Mouse (Mus musculus) liver, embryonic 11.5 days (tissue): Measurements from ENCODE around the gene Mcm2. TPM values are rescaled to one million over a fixed set of nuclear protein-coding genes. Genes with fewer than 3 reads are reported as not detected.

Experiments used
- ATAC-seq: fragments of 200-750 bp; cut with Nextera tagmentation; replicated peaks from 2 replicates; pipeline ENCODE4 v1.8.0; 2017; ENCODE audit warnings: moderate number of reproducible peaks, mild to moderate bottlenecking, moderate TSS enrichment, moderate library complexity; ENCODE audit not compliant: low FRiP score
- DNase-seq: peaks from one replicate; pipeline ENCODE4 v3.0.0-alpha.2; 2017; ENCODE audit warnings: low spot score
- H3K27ac ChIP-seq: fragments of 300-500 bp; sonication (generic); 2 replicates; pipeline ENCODE4 v1.5.1; 2014; ENCODE audit warnings: mild to moderate bottlenecking, low read depth, low read length, control low read depth
- H3K27me3 ChIP-seq: fragments of 300-500 bp; sonication (generic); replicated peaks from 2 replicates; pipeline ENCODE4 v1.6.1; 2014; ENCODE audit warnings: low read length, mixed read lengths; ENCODE audit not compliant: control insufficient read depth, insufficient read depth
- H3K36me3 ChIP-seq: fragments of 300-500 bp; sonication (generic); 2 replicates; pipeline ENCODE4 v1.6.1; 2014; ENCODE audit warnings: mild to moderate bottlenecking, low read length, moderate library complexity, mixed read lengths; ENCODE audit not compliant: control insufficient read depth, insufficient read depth
- H3K4me1 ChIP-seq: fragments of 300-500 bp; sonication (generic); replicated peaks from 2 replicates; pipeline ENCODE4 v1.6.1; 2014; ENCODE audit warnings: low read length, mixed read lengths; ENCODE audit not compliant: control insufficient read depth, insufficient read depth
- H3K4me2 ChIP-seq: fragments of 300-500 bp; sonication (generic); 2 replicates; pipeline ENCODE4 v1.6.1; 2014; ENCODE audit warnings: mild to moderate bottlenecking, control low read depth, moderate library complexity
- H3K4me3 ChIP-seq: fragments of 300-500 bp; sonication (generic); 2 replicates; pipeline ENCODE4 v1.5.1; 2014; ENCODE audit warnings: low read depth, low read length, control low read depth
- H3K9ac ChIP-seq: fragments of 300-500 bp; sonication (generic); 2 replicates; pipeline ENCODE4 v1.6.1; 2014; ENCODE audit warnings: low read depth, low read length, control low read depth
- H3K9me3 ChIP-seq: fragments of 300-500 bp; sonication (generic); 2 replicates; pipeline ENCODE4 v1.6.1; 2016; ENCODE audit warnings: low read length, inconsistent platforms, mixed read lengths; ENCODE audit not compliant: control insufficient read depth
- WGBS: fragments of 180-500 bp; shearing (Covaris S2); extraction: QIAGEN DNeasy Blood & Tissue Kit; methylation state at CpG from one replicate; pipeline ENCODE4 v1.1.7; 2014; 5-methylcytosine and 5-hydroxymethylcytosine counted together
- polyA plus RNA-seq: library from polyadenylated mRNA; unstranded; fragments of >200 nt; fragmentation: Nextera tagmentation; extraction: Ambion mirVana; gene quantifications from 2 replicates; pipeline ENCODE4 v1.2.1, GENCODE M21; 2014

Gene Mcm2
- polyA plus RNA-seq, 1 experiment from 2014 or later, result 254 TPM

- Histone ChIP-seq H3K27me3 (no peaks in the 10 kb centered on the region), H3K4me1 (peaks cover 13% of the 10 kb centered on the region), H3K4me3 (no peak overlapping the region), H3K36me3 (peaks cover 76% of the 10 kb centered on the region), H3K27ac (no peak overlapping the region), H3K4me2 (no peak overlapping the region), H3K9me3 (no peaks in the 10 kb centered on the region), H3K9ac (no peak overlapping the region)
- DNase-seq, result no peak
- 72% methylated on average over 5 of the region's 5 CpGs for WGBS
- no peak for ATAC-seq
Observed at GRCm38 (mm10) chr6:88893559-88893958, 5.0 kb downstream of the Mcm2 start.

GRCm38 (mm10) chr6:88890832-88891231 is 7.7 kb downstream of the Mcm2 start:
- Histone ChIP-seq H3K4me1 (peaks cover 3% of the 10 kb centered on the region), H3K9ac (no peak overlapping the region), H3K36me3 (peaks cover 92% of the 10 kb centered on the region), H3K27me3 (no peaks in the 10 kb centered on the region), H3K27ac (no peak overlapping the region), H3K4me2 (no peak overlapping the region), H3K4me3 (no peak overlapping the region), H3K9me3 (no peaks in the 10 kb centered on the region)
- no peak for ATAC-seq
- DNase-seq, result no peak
- WGBS, result 94% methylated on average over 7 of the region's 7 CpGs

GRCm38 (mm10) chr6:88889410-88890042 is 9.1 kb downstream of the Mcm2 start:
- ATAC-seq (no peak), DNase-seq (no peak)
- H3K9ac ChIP-seq, result no peak overlapping the region
- H3K36me3 ChIP-seq, result peaks cover 90% of the 10 kb centered on the region
- 90% methylated on average over 13 of the region's 13 CpGs for WGBS
- H3K4me2 ChIP-seq, result no peak overlapping the region
- no peaks in the 10 kb centered on the region for H3K4me1 ChIP-seq
- no peaks in the 10 kb centered on the region for H3K27me3 ChIP-seq
- H3K4me3 ChIP-seq, result no peak overlapping the region
- H3K27ac ChIP-seq, result no peak overlapping the region
- no peaks in the 10 kb centered on the region for H3K9me3 ChIP-seq

GRCm38 (mm10) chr6:88886417-88886967 is 12.1 kb downstream of the Mcm2 start:
- DNase-seq (no peak), ATAC-seq (no peak)
- Histone ChIP-seq H3K9ac (no peak overlapping the region), H3K9me3 (no peaks in the 10 kb centered on the region), H3K4me3 (no peak overlapping the region), H3K4me1 (no peaks in the 10 kb centered on the region), H3K4me2 (no peak overlapping the region), H3K36me3 (peaks cover 84% of the 10 kb centered on the region), H3K27ac (no peak overlapping the region), H3K27me3 (no peaks in the 10 kb centered on the region)
- 83% methylated on average over 2 of the region's 2 CpGs for WGBS

- no peak for ATAC-seq
- Histone ChIP-seq H3K27ac (no peak overlapping the region), H3K9me3 (no peaks in the 10 kb centered on the region), H3K27me3 (no peaks in the 10 kb centered on the region), H3K9ac (no peak overlapping the region), H3K36me3 (peaks cover 77% of the 10 kb centered on the region), H3K4me3 (no peak overlapping the region), H3K4me2 (no peak overlapping the region), H3K4me1 (no peaks in the 10 kb centered on the region)
- no peak for DNase-seq
- 94% methylated on average over 12 of the region's 12 CpGs for WGBS
Observed at GRCm38 (mm10) chr6:88885644-88886416, 12.8 kb downstream of the Mcm2 start.

GRCm38 (mm10) chr6:88884690-88885089 is 13.9 kb downstream of the Mcm2 start:
- WGBS, result 95% methylated on average over 17 of the region's 17 CpGs
- H3K9ac ChIP-seq, result no peak overlapping the region
- ATAC-seq, result no peak
- peaks cover 67% of the 10 kb centered on the region for H3K36me3 ChIP-seq
- no peaks in the 10 kb centered on the region for H3K27me3 ChIP-seq
- DNase-seq, result no peak
- no peak overlapping the region for H3K4me3 ChIP-seq
- H3K9me3 ChIP-seq, result no peaks in the 10 kb centered on the region
- no peak overlapping the region for H3K4me2 ChIP-seq
- no peaks in the 10 kb centered on the region for H3K4me1 ChIP-seq
- no peak overlapping the region for H3K27ac ChIP-seq

- Histone ChIP-seq H3K9ac (no peak overlapping the region), H3K4me1 (no peaks in the 10 kb centered on the region), H3K27me3 (no peaks in the 10 kb centered on the region), H3K4me2 (no peak overlapping the region), H3K36me3 (peaks cover 62% of the 10 kb centered on the region), H3K9me3 (no peaks in the 10 kb centered on the region), H3K4me3 (no peak overlapping the region), H3K27ac (no peak overlapping the region)
- 90% methylated on average over 10 of the region's 10 CpGs for WGBS
- DNase-seq (no peak), ATAC-seq (no peak)
Observed at GRCm38 (mm10) chr6:88884195-88884594, 14.4 kb downstream of the Mcm2 start.

GRCm38 (mm10) chr6:88881334-88881733 is 17.2 kb downstream of the Mcm2 start:
- Histone ChIP-seq H3K9me3 (no peaks in the 10 kb centered on the region), H3K9ac (no peak overlapping the region), H3K4me2 (no peak overlapping the region), H3K4me3 (no peak overlapping the region), H3K4me1 (no peaks in the 10 kb centered on the region), H3K27me3 (peaks cover 4% of the 10 kb centered on the region; the same call in 1 of the 2 replicates), H3K36me3 (peaks cover 35% of the 10 kb centered on the region), H3K27ac (no peak overlapping the region)
- ATAC-seq (no peak), DNase-seq (no peak)
- 87% methylated on average over 7 of the region's 7 CpGs for WGBS
